Mouse (Mus musculus) stomach, postnatal 0 days (tissue): Measurements from ENCODE around the gene Wdpcp.

Experiments
- CTCF ChIP-seq: IDR thresholded peaks from 2 replicates; pipeline ENCODE4 v1.5.1; 2016; ENCODE audit warnings: antibody characterized with exemption, low read depth, mild to moderate bottlenecking, moderate library complexity
- EP300 ChIP-seq: optimal IDR thresholded peaks from 2 replicates; pipeline ENCODE3; 2016; ENCODE audit warnings: antibody characterized with exemption

DNA sequence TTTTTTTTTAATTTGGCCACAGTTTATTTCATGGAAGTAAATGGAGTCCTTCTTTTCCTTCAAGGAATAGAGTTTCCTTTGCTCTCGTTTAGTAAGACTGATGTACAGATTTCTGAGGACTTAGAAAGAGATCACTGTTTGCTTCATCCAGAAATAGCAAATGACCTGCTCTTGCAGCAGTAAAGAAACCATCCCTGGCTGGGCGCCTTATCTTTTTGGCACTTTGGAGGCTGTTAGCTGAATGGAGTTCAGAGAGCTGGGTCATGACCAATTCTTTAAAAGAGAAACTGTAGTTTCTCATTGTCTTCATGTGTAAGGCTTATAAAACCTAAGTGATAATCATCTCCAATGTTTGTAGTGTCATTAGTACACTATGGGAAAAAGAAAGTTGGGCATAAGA is 67.5 kb downstream of the Wdpcp start:
- TF ChIP-seq CTCF (no peak), EP300 (no peak)
